ENCODE assay signal across 15 mouse cellular contexts in genomic region chr10:19067623-19068022, GRCm38 (mm10).
"Had no signal": no experiment of that assay in that cellular context is flagged by ENCODE, and none has a peak within 500 bp of the region (broad histone marks: within the 10 kb centered on the region; RNA-seq: fewer than 3 reads in every experiment).

No protein-coding gene starts in this region.

- H3K27me3 ChIP-seq: midbrain, embryonic 12.5 days; neural tube, embryonic 12.5 days; stomach, embryonic 15.5 days had no signal

- ATAC-seq: midbrain, embryonic 16.5 days had no signal

- H3K4me3 ChIP-seq: midbrain, embryonic 10.5 days; midbrain, embryonic 12.5 days; myocyte; neural tube, embryonic 12.5 days; stomach, embryonic 15.5 days had no signal

- H3K9ac ChIP-seq: lung, embryonic 14.5 days; midbrain, embryonic 12.5 days; neural tube, embryonic 12.5 days; stomach, embryonic 15.5 days had no signal

- H3K27ac ChIP-seq: midbrain, embryonic 10.5 days; midbrain, embryonic 12.5 days; neural tube, embryonic 12.5 days; stomach, embryonic 15.5 days; stomach, postnatal 0 days had no signal

- H3K9me3 ChIP-seq: midbrain, embryonic 10.5 days; midbrain, embryonic 12.5 days; neural tube, embryonic 12.5 days; stomach, embryonic 15.5 days had no signal

- DNase-seq: lung, adult 18-20 months; lung, embryonic 14.5 days; lung, postnatal 10 days; lung, postnatal 4 days; midbrain, embryonic 14.5 days; right cerebral cortex, postnatal 14 days; thymus, postnatal 25 days; thymus, postnatal 4 days had no signal

- H3K36me3 ChIP-seq: midbrain, embryonic 10.5 days; midbrain, embryonic 12.5 days; neural tube, embryonic 12.5 days; stomach, embryonic 15.5 days had no signal

- H3K4me1 ChIP-seq: midbrain, embryonic 12.5 days; neural tube, embryonic 12.5 days; stomach, embryonic 15.5 days had no signal

- H3K4me2 ChIP-seq: lung, embryonic 14.5 days; midbrain, embryonic 12.5 days; neural tube, embryonic 12.5 days; stomach, embryonic 15.5 days had no signal
